Mouse (Mus musculus) G1E (cell line): Measurements from ENCODE around the gene Msl1. TPM values are rescaled to one million over a fixed set of nuclear protein-coding genes. Genes with fewer than 3 reads are reported as not detected.

Experiments used
- ATAC-seq: 2 replicates; pipeline ENCODE4 v1.8.0; 2016; ENCODE audit warnings: mild to moderate bottlenecking; ENCODE audit not compliant: insufficient number of reproducible peaks, poor library complexity, low FRiP score, severe bottlenecking; ENCODE audit errors: extremely low read depth
- DNase-seq: peaks from one replicate; pipeline ENCODE4 v3.0.0; 2012; ENCODE audit warnings: low spot score
- H3K27me3 ChIP-seq: 2 replicates; pipeline ENCODE4 v1.6.1; 2012; ENCODE audit warnings: mild to moderate bottlenecking, low read length, inconsistent platforms; ENCODE audit not compliant: insufficient read depth
- H3K36me3 ChIP-seq: replicated peaks from 2 replicates; pipeline ENCODE3; 2012; ENCODE audit warnings: mild to moderate bottlenecking, inconsistent platforms
- H3K4me1 ChIP-seq: 2 replicates; pipeline ENCODE4 v1.6.1; 2012; ENCODE audit warnings: low read depth, low read length, inconsistent platforms, mixed read lengths; ENCODE audit not compliant: insufficient read depth
- H3K4me3 ChIP-seq: 2 replicates; pipeline ENCODE4 v1.5.1; 2012; ENCODE audit warnings: low read depth, mild to moderate bottlenecking, inconsistent platforms, low read length, moderate library complexity, mixed read lengths
- H3K9me3 ChIP-seq: replicated peaks from 2 replicates; pipeline ENCODE4 v1.6.1; 2012; ENCODE audit warnings: inconsistent platforms
- CTCF ChIP-seq: IDR thresholded peaks from 2 replicates; pipeline ENCODE4 v1.5.1; 2012; ENCODE audit warnings: low read depth, low read length, inconsistent platforms, mixed read lengths
- GATA1 ChIP-seq: IDR thresholded peaks from 2 replicates; pipeline ENCODE4 v1.6.1; 2012; ENCODE audit warnings: borderline replicate concordance, low read length, inconsistent platforms, mixed read lengths
- GATA2 ChIP-seq: IDR thresholded peaks from 2 replicates; pipeline ENCODE4 v1.6.1; 2012; ENCODE audit warnings: low read depth, low read length, inconsistent platforms, borderline replicate concordance
- POLR2AphosphoS5 ChIP-seq: IDR thresholded peaks from 2 replicates; pipeline ENCODE4 v1.6.1; 2012; ENCODE audit warnings: low read depth, low read length, inconsistent platforms; ENCODE audit not compliant: insufficient replicate concordance
- TAL1 ChIP-seq: conservative IDR thresholded peaks from 2 replicates; pipeline ENCODE4 v1.6.1; 2012; ENCODE audit warnings: low read depth, low read length, inconsistent platforms, mixed read lengths
- polyA plus RNA-seq: library from polyadenylated mRNA; stranded (reverse); fragments of >175 nt; gene quantifications from 2 replicates; pipeline ENCODE4 v1.2.3, GENCODE M21; 2012
- total RNA-seq, 2 experiments: library from RNA; stranded (forward) in 1 of 2; stranded (reverse) in 1 of 2; fragments of 200-1000 nt in 1 of 2; fragments of >200 nt in 1 of 2; fragmentation: Nextera tagmentation in 1 of 2; gene quantifications; 2 replicates each; pipeline ENCODE4 v1.2.3; 2014 to 2017

Gene Msl1
- total and polyA plus RNA-seq, 3 experiments = 36.5 to 45.6 (median 38.0) TPM

DNA sequence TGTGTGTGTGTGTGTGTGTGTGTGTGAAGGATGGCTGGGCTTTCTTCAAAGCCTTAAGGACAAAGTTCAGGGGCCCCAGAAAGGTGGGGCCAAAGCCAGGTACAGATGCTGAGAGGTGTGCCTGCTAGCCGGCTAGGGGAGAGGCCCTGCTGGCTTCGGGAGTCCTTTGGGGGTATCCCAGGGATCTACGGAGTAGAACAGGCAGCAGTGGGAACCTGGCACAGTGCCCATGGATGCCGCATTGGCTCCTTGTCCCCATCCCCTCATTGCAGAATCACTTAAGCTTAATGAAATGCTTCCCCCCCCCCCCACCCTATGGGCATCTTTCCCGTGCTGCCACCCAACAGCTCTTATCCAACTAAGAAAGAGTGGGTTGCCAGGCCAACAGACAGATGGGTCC lies 45.6 kb upstream of the Msl1 start:
- no peak for ATAC-seq
- no peak for TF ChIP-seq TAL1
- no peak for TF ChIP-seq POLR2AphosphoS5
- no peak for TF ChIP-seq GATA2
- no peak for TF ChIP-seq GATA1
- no peak for TF ChIP-seq CTCF
- Histone ChIP-seq H3K27me3 (no peaks in the 10 kb centered on the region), H3K36me3 (peaks cover 60% of the 10 kb centered on the region), H3K4me1 (peaks cover 100% of the 10 kb centered on the region), H3K4me3 (no peak overlapping the region), H3K9me3 (no peaks in the 10 kb centered on the region)
- DNase-seq = no peak

DNA sequence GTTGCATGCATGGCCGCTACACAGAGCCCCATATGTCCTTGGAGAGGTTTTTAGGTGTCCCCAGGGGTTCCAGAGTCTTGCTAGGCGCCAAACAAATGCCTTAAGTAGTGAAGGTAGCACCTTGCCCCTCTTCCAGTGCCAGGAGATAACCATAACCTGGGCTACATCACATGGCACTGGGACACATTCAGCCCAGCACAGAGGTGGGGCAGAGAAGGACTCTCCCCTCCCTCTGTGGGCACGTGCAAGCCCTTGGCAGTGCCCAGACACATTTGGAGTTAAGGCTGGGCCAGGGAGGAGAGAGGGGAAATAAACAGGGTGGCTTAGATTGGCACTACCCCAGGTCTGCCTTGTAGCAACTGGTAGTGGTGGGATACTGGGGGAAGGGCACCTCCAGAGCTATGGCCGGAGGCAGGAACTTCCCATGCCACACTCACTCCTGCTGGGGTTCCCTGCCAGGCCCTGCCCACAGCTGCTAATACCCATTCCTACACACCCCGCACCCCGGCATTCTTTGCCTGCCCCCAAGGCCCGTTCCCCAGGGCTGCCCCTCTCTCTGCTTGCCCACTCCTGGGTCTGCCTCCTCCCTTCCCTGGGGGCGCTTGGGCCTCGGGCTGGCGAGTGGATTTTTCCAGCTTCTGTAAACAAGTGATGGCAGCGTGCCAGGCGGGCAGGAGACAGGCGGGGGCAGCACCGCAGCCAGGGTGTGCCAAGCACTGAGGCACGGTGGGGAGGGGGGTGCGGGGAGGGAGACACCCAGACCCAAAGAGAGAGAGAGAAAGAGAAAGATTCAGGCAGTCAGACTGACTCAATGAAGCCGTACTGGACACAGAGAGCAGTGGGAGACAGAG lies 44.7 kb upstream of the Msl1 start:
- Histone ChIP-seq H3K27me3 (no peaks in the 10 kb centered on the region), H3K36me3 (peaks cover 60% of the 10 kb centered on the region), H3K9me3 (no peaks in the 10 kb centered on the region), H3K4me1 (peaks cover 99% of the 10 kb centered on the region), H3K4me3 (peak overlapping the region; percentile 65; the same call in 1 of the 2 replicates)
- TF ChIP-seq CTCF (no peak), GATA1 (no peak), POLR2AphosphoS5 (no peak), GATA2 (no peak), TAL1 (no peak)
- DNase-seq (no peak), ATAC-seq (no peak)

DNA sequence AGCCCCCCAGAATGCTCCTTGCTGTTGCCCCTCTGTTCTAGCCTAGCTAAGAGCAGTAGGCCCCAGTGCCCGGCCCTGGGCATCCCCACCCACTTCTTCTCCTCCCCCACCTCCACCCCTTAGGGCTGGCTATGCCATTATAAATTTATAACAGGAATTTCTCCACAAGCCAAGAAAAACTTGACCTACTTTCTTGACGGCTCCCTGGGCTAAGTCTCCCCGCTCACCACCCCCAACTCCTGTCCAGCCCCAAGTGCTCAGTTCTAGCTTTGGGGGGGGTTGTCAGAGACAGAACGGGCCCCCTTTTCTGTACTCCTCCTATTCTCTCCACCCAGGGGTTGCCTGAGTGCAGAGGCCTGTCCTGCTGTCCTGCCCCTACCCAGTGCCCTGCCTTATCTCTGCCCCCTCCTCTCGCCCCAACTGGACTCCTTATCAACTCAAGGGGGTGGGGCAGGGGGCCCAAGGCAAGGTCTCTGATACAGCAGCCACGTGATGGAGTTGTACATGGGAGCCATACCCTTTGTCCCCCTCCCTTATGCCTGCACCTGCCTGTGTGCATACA lies 44.0 kb upstream of the Msl1 start:
- TF ChIP-seq CTCF (no peak), GATA1 (no peak), GATA2 (no peak), POLR2AphosphoS5 (no peak), TAL1 (no peak)
- Histone ChIP-seq H3K27me3 (no peaks in the 10 kb centered on the region), H3K4me3 (peak overlapping the region; percentile 65; the same call in 1 of the 2 replicates), H3K36me3 (peaks cover 60% of the 10 kb centered on the region), H3K9me3 (no peaks in the 10 kb centered on the region), H3K4me1 (peaks cover 99% of the 10 kb centered on the region)
- no peak for DNase-seq
- ATAC-seq = peak; percentile 36; the same call in 1 of the 2 replicates

DNA sequence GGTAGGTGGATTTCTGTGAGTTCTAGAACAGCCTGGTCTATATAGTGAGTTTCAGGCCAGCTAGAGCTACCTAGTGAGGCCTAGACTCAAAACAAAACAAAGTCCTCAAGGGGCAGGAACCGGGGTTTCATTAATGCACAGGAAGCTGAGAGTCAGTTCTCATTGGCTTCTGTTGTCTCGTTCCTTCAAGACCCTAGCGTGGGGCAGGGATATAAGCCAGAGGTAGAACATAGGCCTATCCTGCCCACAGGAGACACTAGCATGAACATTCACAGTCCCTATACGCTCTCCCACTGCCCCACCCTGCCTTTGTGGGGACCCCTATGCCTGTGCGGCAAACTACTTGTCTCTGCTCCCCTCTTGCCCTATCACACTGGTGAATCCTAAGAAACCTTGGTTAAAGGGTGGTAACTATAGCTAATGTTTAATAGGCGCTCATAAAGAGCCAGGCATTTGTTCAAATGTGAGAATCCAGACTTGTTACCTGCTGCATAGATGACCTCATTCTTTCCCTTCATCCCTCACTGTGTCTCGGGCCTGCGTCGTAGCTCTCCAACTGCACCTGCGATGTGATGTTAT lies 42.7 kb upstream of the Msl1 start:
- Histone ChIP-seq H3K27me3 (no peaks in the 10 kb centered on the region), H3K36me3 (peaks cover 65% of the 10 kb centered on the region), H3K9me3 (no peaks in the 10 kb centered on the region), H3K4me1 (peaks cover 97% of the 10 kb centered on the region), H3K4me3 (no peak overlapping the region)
- DNase-seq (no peak), ATAC-seq (no peak)
- TF ChIP-seq CTCF (no peak), GATA2 (no peak), POLR2AphosphoS5 (no peak), GATA1 (no peak), TAL1 (no peak)

GRCm38 (mm10) chr11:98753264-98753663 lies 42.1 kb upstream of the Msl1 start:
- H3K36me3 ChIP-seq = peaks cover 70% of the 10 kb centered on the region
- no peak overlapping the region for H3K4me3 ChIP-seq
- DNase-seq = no peak
- H3K27me3 ChIP-seq = no peaks in the 10 kb centered on the region
- TF ChIP-seq POLR2AphosphoS5 (no peak), GATA1 (no peak), GATA2 (no peak), TAL1 (no peak), CTCF (no peak)
- H3K9me3 ChIP-seq = no peaks in the 10 kb centered on the region
- ATAC-seq = no peak
- H3K4me1 ChIP-seq = peaks cover 92% of the 10 kb centered on the region

- Histone ChIP-seq H3K4me3 (peak overlapping the region; percentile 25; the same call in 1 of the 2 replicates), H3K36me3 (peaks cover 73% of the 10 kb centered on the region), H3K9me3 (no peaks in the 10 kb centered on the region), H3K27me3 (no peaks in the 10 kb centered on the region), H3K4me1 (peaks cover 83% of the 10 kb centered on the region)
- no peak for ATAC-seq
- DNase-seq = no peak
- no peak for TF ChIP-seq GATA2
- TF ChIP-seq GATA1 = no peak
- TF ChIP-seq POLR2AphosphoS5 = no peak
- TF ChIP-seq TAL1 = no peak
These were observed 41.1 kb upstream of the Msl1 start for GRCm38 (mm10) chr11:98754151-98754620.
